ENCODE assay signal across 13 mouse cellular contexts in the genomic region with DNA sequence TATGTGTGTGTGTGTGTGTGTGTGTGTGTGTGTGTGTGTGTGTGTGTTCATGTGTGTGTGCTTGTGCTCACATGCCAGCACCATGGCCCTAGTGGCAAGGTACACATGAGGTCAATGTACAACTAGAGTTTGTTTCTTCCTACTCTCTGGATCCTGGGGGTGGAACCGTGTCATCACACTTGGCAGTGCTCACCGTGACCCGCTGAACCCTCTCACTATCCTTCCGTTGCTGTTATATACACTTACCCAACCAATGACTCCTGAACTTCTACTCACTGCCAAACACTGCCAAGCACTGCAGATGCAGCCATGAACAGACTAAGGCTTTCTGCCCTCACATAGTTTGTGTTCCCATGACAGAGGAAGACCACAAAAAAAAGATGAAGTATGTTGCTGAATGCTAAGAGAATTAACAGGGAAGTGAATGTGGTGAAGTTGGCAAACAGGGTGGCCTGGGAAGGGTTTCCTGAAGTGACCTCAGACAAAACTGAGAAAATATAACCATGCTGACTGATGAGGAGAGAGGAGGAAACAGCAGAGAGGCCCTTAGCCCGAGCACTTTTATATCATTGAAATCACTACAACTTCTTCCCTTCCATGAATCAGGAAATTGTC. TPM values are rescaled to one million over a fixed set of nuclear protein-coding genes. Genes with fewer than 3 reads are reported as not detected.
DNase-seq lines count a peak whose midpoint lies in the region; ATAC-seq and TF ChIP-seq lines count a peak whose summit lies in the region.
"Had no signal": no experiment of that assay in that cellular context is flagged by ENCODE, and none has a peak within 500 bp of the region (broad histone marks: within the 10 kb centered on the region; RNA-seq: fewer than 3 reads in every experiment).

No protein-coding gene starts in this region.

- no peak for TF ChIP-seq CTCF in bone marrow, adult 2 months (IDR thresholded peaks at IDR 0.05; ENCODE audit: control insufficient read depth, insufficient read depth, low read length)

- H3K27ac ChIP-seq in bone marrow, adult 2 months (ENCODE audit: control insufficient read depth, insufficient read depth, low read depth, low read length, poor library complexity), result peak overlapping the region; percentile 33; the same call in 1 of the 2 replicates
- H3K27ac ChIP-seq in neural tube, embryonic 15.5 days (replicated peaks), result no peak overlapping the region
- H3K27ac ChIP-seq in forebrain, embryonic 16.5 days (ENCODE audit: low read length), result no peak overlapping the region
- H3K27ac ChIP-seq: embryonic facial prominence, embryonic 13.5 days had no signal

- peak; percentile 27 to 36 for DNase-seq in heart, adult 9 months (ENCODE audit: low spot score in 2 of 2)
- DNase-seq in heart, postnatal 4 days, result no peak
- peak; percentile 37 to 68 for DNase-seq in kidney, postnatal 25 days
- no peak for DNase-seq in natural killer cell, adult 2 months (ENCODE audit: low spot score in 2 of 2)
- DNase-seq: adrenal gland, adult 2 months; cerebellum, adult 2 months; forebrain, postnatal 0 days had no signal

- H3K4me1 ChIP-seq in bone marrow, adult 2 months (ENCODE audit: control insufficient read depth, insufficient read depth, low read length), result peaks cover 4% of the 10 kb centered on the region
- no peaks in the 10 kb centered on the region for H3K4me1 ChIP-seq in neural tube, embryonic 15.5 days
- H3K4me1 ChIP-seq in forebrain, embryonic 16.5 days (replicated peaks; ENCODE audit: control insufficient read depth, insufficient read depth, low read length), result no peaks in the 10 kb centered on the region
- H3K4me1 ChIP-seq: embryonic facial prominence, embryonic 13.5 days had no signal

- 22% methylated on average over 5 of the region's 5 CpGs for WGBS in bone marrow, adult 2 months
- WGBS in neural tube, embryonic 15.5 days, result 83% methylated on average over 5 of the region's 5 CpGs
- WGBS in forebrain, embryonic 16.5 days, result 90% methylated on average over 5 of the region's 5 CpGs

- H3K9ac ChIP-seq in neural tube, embryonic 15.5 days (replicated peaks), result no peak overlapping the region
- no peak overlapping the region for H3K9ac ChIP-seq in forebrain, embryonic 16.5 days (replicated peaks; ENCODE audit: low read depth, low read length)
- H3K9ac ChIP-seq: embryonic facial prominence, embryonic 13.5 days; forebrain, postnatal 0 days had no signal

- H3K4me2 ChIP-seq in neural tube, embryonic 15.5 days, result no peak overlapping the region
- no peak overlapping the region for H3K4me2 ChIP-seq in forebrain, embryonic 16.5 days (ENCODE audit: low read length)
- H3K4me2 ChIP-seq: embryonic facial prominence, embryonic 13.5 days had no signal

- no peaks in the 10 kb centered on the region for H3K36me3 ChIP-seq in neural tube, embryonic 15.5 days
- no peaks in the 10 kb centered on the region for H3K36me3 ChIP-seq in forebrain, embryonic 16.5 days (ENCODE audit: control insufficient read depth, insufficient read depth)

- no peak overlapping the region for H3K4me3 ChIP-seq in bone marrow, adult 2 months (replicated peaks; ENCODE audit: control insufficient read depth, low read depth, low read length)
- H3K4me3 ChIP-seq in neural tube, embryonic 15.5 days (replicated peaks), result no peak overlapping the region
- H3K4me3 ChIP-seq in forebrain, embryonic 16.5 days (replicated peaks; ENCODE audit: low read length), result no peak overlapping the region
- H3K4me3 ChIP-seq: embryonic facial prominence, embryonic 13.5 days had no signal

- H3K27me3 ChIP-seq in neural tube, embryonic 15.5 days (replicated peaks), result no peaks in the 10 kb centered on the region
- no peaks in the 10 kb centered on the region for H3K27me3 ChIP-seq in forebrain, embryonic 16.5 days (replicated peaks; ENCODE audit: control insufficient read depth, insufficient read depth, low read length)
- H3K27me3 ChIP-seq: embryonic facial prominence, embryonic 13.5 days had no signal

- peak; percentile 93 for ATAC-seq in megakaryocyte, adult 5-6 weeks (ENCODE audit: poor library complexity, severe bottlenecking)
- ATAC-seq in neural tube, embryonic 15.5 days (ENCODE audit: low FRiP score), result no peak
- ATAC-seq in forebrain, embryonic 16.5 days, result no peak
- ATAC-seq: forebrain, postnatal 0 days had no signal

- H3K9me3 ChIP-seq in neural tube, embryonic 15.5 days (replicated peaks), result no peaks in the 10 kb centered on the region
- H3K9me3 ChIP-seq in forebrain, embryonic 16.5 days (ENCODE audit: control insufficient read depth, low read length), result peaks cover 7% of the 10 kb centered on the region; the same call in 1 of the 2 replicates

- no peak for TF ChIP-seq POLR2A in bone marrow, adult 2 months (IDR thresholded peaks at IDR 0.05; ENCODE audit: borderline replicate concordance, control insufficient read depth, low read depth, low read length)

RNA-seq across cellular contexts. Expression of gene Slc25a31, which starts 3.7 kb away (rescaled TPM):
- total RNA-seq in heart, postnatal 4 days (2021), result 1 to 10 TPM in 1 of 2 experiments, under 1 TPM in 1; 0.90 to 1.0 TPM
- not detected in 2 replicates for polyA plus RNA-seq in bone marrow, adult 2 months (2011; ENCODE audit: insufficient read depth, insufficient read length, low replicate concordance, missing spikeins)
- not detected in 2 replicates for total RNA-seq in megakaryocyte, adult 5-6 weeks (2015)
- not detected in 2 replicates for total RNA-seq in megakaryocyte, adult 5-6 weeks (2017)
- 0.08 and 0.41 TPM in 2 replicates for polyA plus RNA-seq in neural tube, embryonic 15.5 days (2015; fragmentation: Nextera tagmentation; extraction: Ambion mirVana)
- 0.13 TPM in 1 of 2 replicates, not detected in the other for polyA plus RNA-seq in forebrain, embryonic 16.5 days (2015; fragmentation: Nextera tagmentation; extraction: Ambion mirVana)
- polyA plus RNA-seq: adrenal gland, adult 2 months; C2C12 had no signal

RNA-seq across cellular contexts. Expression of gene Hspa4l, which starts 39.4 kb away (rescaled TPM):
- 10 to 100 TPM; 40.5 to 44.6 TPM for total RNA-seq in heart, postnatal 4 days (2021)
- 9.0 and 12.0 TPM in 2 replicates for polyA plus RNA-seq in bone marrow, adult 2 months (2011; ENCODE audit: insufficient read depth, insufficient read length, low replicate concordance, missing spikeins)
- 33.4 and 40.1 TPM in 2 replicates for total RNA-seq in megakaryocyte, adult 5-6 weeks (2015)
- 46.1 and 46.7 TPM in 2 replicates for total RNA-seq in megakaryocyte, adult 5-6 weeks (2017)
- 46.4 and 55.7 TPM in 2 replicates for polyA plus RNA-seq in neural tube, embryonic 15.5 days (2015; fragmentation: Nextera tagmentation; extraction: Ambion mirVana)
- polyA plus RNA-seq in forebrain, embryonic 16.5 days (2015; fragmentation: Nextera tagmentation; extraction: Ambion mirVana), result 39.7 and 40.6 TPM in 2 replicates

Comparison
In these comparisons a context has a peak if more than half of its experiments do, and no peak if none do; other contexts are left out.
1. DNase-seq: peak in heart, adult 9 months (2 of 2) and kidney, postnatal 25 days (2 of 2); none in heart, postnatal 4 days (single experiment) and natural killer cell, adult 2 months (0 of 2).